Mouse (Mus musculus) heart, postnatal 0 days (tissue): ENCODE results near the gene Slc25a12.

ENCODE experiments used
- CTCF ChIP-seq: IDR thresholded peaks from 2 replicates; pipeline ENCODE4 v1.5.1; 2016; ENCODE audit warnings: antibody characterized with exemption, control low read depth, low read depth
- EP300 ChIP-seq: IDR thresholded peaks from 2 replicates; pipeline ENCODE4 v1.6.1; 2016; ENCODE audit warnings: antibody characterized with exemption, low read depth

GRCm38 (mm10) chr2:71312067-71312466 is 55.5 kb downstream of the Slc25a12 start:
- no peak for TF ChIP-seq EP300
- no peak for TF ChIP-seq CTCF
